Mouse (Mus musculus) CH12F3 (cell line): ENCODE results near the gene Tle6.
"Not testable (repeated sequence)": the region's sequence is repeated elsewhere in the genome, so short reads cannot be mapped to it uniquely, and the experiment has no call there.

Experiments
- in situ Hi-C: fragments of 300-500 bp; cut with MboI; formaldehyde crosslinking; loops from 2 replicates; pipeline ENCODE4 v1.14.3; 2020; ENCODE audit warnings: low sequenced_read_pairs

Tle6 gene

DNA sequence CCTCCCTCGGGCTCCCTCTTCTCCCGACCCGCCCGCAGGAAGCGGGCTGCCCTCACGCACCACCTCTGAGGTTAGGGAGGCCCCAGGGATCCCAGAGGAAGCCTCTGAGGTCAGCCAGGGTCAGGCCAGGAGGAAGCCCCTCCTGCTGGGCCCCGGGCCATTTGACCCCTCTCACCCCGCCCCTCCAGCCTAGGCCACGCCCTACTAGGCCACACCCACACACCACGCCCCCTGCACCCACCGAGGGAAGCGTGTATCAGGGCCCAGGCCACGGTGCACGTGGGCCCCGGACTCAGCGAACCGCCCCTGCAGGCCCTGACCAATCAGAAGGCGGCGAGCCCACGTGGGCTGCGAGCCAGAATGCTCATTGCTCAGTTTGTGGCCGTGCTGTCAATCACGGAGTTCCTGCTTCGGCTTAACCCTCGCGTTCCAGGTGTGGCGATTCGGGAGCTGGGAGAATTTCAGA, at the start of gene Tle6:
TSS of gene Tle6 (minus strand) at position 336 of the 466 bp plus-strand sequence.
- in situ Hi-C loops: no loop called here

DNA sequence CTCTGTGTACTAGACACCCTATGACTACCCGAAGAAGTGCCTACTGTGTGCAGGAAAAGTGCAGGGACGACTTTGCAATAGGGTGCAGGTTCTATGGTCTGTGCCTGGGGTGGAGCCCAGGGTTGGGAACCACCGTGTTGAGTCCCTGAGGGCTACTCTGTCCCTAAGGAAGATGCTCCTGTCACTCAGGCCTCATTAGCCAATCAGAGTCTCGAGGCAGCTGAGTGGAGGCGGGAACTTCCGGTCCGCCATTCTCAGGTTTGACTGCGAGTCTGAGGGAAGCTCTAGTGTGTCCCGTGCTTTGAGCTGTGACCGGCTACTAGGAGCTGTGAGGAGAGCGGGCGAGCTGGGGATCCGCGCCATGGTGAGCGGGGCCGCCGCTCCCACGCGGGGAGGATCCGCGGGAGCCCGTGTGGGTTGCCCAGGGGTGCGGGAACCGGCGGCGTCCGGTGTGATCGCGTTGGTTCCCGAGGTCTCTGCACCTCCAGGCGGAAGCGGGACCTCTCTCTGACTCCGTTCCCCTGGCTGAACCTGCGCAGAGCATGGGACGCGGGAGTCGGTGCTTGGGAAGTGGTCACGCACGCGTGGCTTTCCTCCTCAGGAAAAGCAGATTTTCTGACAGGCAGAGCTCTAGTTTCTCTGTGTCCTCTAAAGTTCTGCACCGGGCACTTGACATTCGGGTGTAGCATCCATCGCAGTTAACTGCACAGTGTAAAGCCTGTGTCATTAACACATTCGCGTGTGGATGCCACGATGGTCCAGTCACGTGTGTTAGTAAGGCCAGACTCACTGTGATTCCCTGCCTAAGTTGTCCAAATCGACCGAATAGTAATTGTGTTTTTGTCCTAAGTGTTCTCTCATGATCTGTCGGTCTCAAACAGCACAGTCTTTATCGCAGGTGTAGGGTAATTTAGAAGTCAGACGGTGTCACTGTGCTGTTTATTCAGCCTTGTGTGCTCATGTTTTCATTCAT, 48.2 kb upstream of the Tle6 start, which contains the start of gene Gm10778:
TSS of gene Gm10778 (plus strand) at position 257 of the 973 bp plus-strand sequence.
- in situ Hi-C loops: not testable (repeated sequence)

DNA sequence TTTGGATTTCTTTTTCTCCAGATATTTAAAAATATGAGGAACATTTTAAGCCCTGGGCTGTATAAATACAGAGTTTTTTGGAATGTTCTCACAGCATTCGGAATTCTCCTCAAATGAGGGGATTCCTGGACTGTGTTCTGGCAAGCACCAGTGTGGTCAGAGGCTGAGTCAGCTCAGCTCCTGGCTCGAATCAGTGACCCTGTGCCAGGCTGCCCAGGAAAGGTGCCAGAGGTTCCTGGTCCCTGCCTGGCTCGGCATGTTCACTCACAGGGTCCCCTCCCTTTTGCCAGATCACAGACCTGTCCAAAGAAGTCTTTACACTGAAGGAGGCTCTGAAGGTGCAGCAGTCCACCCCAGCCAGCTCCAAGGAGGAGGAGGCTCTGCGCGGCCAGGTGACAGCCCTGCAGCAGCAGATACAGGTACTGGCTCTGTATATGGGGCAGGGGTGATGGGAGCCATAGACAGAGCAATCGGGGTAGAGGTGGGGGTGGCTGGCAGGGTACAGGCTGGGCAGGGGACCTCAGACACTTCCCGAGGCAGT, 45.2 kb upstream of the Tle6 start:
- in situ Hi-C loops: no loop called here

DNA sequence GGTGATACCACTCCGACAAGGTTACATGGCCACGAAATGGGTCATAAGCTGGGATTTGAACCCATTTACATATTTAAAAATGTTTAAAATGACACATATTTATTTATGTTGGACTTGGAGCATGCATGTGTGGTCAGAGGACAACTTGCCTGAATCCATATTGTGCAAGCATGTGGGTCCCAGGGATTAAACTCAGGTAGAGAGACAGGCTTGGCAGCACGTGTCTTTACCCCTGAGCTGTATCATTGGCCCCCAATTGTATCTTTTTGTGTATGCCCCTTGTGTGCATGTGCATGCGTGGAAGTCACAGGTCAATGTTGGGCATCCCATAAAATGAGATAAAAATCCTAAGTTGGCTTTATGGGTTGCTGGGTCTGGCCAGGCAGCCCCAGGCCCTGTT, 44.5 kb upstream of the Tle6 start:
- in situ Hi-C loops: no loop called here

DNA sequence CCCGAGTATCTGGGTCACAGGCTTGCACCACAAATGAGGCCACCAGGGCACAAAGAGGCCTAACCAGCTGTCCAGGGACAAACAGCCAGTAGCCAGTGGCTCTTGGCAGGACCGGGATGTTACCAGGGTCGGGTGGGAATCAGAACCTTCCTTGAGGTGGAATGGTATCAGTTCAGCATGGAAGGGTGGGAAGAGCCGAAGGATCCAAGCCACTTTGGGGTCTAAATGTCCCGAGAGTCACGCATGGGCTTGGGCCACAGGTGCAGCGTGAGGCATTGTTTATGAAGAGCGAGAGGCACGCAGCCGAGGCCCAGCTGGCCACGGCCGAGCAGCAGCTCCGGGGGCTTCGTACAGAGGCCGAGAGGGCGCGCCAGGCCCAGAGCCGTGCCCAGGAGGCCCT, 43.8 kb upstream of the Tle6 start:
- in situ Hi-C loops: no loop called here

DNA sequence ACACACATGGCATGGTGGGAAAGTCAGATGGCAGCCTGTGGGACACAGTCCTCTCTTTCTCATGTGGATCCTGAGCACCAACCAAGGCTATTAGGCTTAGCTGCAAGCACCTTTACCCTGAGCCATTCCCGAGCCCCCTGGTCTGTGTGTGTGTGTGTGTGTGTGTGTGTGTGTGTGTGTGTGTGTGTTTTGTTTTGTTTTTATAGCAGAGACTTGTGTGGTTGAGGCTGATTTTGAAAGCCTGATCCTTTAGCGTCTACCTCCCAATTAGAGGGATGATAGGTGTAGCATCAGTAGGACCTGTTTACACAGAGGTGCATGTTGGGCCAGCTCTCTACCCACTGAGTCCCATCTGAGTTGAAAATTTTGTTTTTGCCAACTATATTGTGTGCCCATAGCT, 43.3 kb upstream of the Tle6 start:
- in situ Hi-C loops: no loop called here

DNA sequence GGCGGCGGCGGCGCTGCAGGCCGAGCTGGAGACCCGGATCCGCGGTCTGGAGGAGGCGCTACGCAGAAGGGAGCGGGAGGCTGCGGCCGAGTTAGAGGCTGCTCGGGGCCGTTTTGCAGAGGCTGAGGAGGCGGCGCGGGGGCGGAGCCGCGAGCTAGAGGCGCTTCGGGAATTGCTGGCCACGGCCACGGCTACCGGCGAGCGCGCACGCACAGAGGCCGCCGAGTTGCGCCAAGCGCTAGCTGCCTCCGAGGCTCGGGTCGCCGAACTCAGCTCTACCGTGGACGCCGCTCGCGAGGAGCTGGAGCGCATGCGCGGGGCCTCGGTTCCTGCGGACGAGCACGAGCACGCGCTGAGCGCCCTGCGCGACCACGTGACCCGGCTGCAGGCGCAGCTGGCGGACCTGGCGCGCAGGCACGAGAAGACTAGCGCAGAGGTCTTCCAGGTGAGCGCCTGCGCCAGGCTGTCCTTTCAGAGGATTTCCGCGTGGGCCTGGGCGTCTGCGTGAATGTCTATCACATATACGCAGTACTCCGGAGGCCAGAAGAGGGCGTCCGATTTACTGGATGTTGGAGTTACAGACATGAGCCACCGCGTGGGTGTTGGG, 42.7 kb upstream of the Tle6 start:
- in situ Hi-C loops: no loop called here

DNA sequence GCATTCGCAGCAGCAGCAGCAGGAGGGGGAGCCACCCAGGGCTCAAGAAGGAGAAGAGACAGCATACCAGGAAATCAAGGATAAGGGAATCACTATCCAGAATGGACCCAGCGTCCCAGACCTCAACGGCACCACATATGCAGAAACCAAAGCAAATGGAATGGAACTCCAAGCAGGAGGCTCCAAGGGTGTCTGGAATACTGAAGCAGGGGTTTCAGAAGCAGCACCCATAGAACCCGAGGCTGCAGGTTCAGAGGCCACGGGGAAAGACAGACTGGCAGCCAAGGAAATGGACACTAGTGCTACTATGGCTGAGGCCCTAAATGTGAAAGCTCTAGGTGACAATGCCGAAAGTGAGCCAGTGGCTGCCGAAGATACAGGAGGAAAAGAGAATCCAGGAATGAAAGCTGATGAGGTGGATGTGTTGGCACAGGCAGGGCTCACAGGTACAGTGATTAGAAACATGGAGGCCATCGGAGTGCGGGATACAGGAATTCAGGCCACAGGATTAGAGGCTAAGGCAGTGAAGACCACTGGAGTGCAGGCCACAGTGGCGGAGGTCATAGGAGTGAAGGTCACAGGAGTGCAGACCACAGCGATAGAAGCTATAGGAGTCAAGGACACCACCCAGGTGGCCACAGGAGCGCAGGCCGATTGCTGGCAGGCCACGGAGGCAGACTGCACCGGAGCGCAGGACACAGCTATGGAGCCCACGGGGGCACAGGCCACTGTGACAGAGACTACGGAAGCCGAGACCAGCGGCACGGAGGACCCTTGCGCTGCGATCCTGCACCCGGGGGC, 42.0 kb upstream of the Tle6 start:
- in situ Hi-C loops: no loop called here

DNA sequence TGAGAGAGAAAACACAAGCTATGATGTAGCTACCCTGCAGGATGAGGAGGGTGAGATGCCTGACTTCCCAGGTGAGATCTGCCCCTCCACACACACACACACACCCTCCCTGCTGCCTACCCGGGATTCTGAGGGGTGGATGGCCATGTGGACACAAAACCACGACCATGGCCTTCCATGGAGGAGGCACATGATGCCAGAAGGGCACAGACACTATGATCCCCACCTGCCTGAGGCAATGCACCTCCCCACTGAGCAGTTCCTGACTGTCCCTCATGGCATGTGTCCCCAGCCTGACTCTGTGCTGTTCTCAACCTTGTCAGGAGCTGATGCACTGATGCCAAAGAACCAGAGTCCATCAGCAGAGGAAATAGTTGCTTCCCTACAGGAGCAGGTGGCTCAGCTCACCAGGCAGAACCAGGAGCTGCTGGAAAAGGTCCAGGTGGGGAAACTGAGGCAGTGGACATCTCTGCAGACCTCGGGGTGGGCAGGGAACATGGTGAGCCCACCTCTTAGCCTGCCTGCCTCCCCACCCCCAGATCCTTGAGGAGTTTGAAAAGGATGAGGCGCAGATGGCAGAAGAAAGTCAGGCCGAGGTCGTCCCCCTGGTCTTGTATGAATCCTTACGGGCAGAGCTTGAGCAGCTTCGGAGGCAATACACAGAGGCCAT, 41.2 kb upstream of the Tle6 start:
- in situ Hi-C loops: no loop called here

DNA sequence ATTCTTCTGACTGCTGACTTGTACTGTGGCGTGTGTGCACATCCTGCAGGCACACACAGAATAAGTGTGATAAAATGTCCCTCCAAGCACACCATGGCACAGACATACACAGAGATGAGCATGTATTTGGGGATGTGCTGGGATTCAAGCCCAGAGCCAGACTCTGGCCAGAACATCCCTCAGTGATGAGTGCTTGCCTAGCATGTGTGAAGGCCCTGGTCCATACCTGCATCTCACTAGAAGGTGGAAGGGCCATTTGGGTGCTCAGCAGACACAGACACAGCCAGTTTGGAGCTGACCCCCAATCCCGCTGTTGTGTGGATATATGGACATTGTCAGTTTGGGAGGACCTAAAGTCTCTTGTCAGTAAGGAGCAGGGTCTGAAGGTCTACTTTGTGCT, 40.7 kb upstream of the Tle6 start:
- in situ Hi-C loops: no loop called here

DNA sequence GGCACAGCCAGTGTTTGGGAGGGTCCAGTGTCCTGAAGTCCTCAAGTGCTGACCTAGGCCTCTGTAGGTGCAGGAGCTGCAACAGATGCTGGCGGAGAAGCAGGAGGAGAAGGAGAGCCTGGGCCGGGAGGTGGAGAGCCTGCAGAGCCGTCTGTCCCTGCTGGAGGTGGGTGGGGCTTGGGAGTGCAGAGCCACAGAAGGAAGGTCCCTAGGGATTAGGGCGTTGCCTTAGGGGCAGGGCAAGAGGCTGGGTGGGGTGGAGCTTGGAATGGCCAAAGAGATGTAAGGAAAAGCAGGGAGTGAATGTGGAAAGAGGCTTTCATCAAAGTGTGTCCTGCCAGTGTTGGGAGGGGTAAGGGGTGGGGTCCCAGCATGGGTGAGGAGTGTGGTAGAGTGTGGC, 40.0 kb upstream of the Tle6 start:
- in situ Hi-C loops: not testable (repeated sequence)

DNA sequence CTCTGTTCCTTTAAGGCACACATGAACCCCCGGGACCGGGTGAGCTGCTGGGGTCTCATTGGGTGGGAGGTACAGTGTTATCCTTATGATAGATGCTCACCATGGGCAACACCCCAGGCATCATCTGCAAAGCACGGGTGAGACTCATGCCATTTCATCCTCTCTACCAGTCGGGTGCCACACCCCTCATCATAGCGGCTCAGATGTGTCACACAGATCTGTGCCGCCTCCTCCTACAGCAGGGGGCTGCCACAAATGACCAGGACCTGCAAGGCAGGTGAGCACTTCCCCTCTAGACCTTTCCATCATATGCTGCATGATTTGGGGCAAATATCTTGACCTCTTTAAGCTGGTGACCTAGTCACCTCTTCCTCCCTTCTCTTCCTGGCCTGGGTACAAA, 37.2 kb upstream of the Tle6 start:
- in situ Hi-C loops: no loop called here

DNA sequence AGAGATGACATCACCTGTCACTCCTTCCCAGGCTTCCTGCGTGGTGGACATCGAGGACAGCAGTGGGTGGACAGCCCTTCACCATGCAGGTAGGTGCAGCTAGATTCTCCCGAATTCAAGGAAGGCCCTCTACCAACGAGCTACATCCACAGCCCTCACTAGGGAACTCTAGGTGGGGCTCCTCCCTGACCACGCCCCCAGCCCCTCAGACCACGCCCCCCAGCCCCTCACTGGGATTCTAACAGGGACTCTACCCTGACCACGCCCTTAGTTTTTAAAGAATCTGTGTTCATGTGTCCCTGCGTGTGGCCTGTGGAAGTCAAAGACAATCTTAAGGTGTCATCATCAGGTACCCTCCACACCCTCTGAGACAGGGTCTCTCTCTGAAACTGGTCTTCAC, 35.5 kb upstream of the Tle6 start:
- in situ Hi-C loops: no loop called here

DNA sequence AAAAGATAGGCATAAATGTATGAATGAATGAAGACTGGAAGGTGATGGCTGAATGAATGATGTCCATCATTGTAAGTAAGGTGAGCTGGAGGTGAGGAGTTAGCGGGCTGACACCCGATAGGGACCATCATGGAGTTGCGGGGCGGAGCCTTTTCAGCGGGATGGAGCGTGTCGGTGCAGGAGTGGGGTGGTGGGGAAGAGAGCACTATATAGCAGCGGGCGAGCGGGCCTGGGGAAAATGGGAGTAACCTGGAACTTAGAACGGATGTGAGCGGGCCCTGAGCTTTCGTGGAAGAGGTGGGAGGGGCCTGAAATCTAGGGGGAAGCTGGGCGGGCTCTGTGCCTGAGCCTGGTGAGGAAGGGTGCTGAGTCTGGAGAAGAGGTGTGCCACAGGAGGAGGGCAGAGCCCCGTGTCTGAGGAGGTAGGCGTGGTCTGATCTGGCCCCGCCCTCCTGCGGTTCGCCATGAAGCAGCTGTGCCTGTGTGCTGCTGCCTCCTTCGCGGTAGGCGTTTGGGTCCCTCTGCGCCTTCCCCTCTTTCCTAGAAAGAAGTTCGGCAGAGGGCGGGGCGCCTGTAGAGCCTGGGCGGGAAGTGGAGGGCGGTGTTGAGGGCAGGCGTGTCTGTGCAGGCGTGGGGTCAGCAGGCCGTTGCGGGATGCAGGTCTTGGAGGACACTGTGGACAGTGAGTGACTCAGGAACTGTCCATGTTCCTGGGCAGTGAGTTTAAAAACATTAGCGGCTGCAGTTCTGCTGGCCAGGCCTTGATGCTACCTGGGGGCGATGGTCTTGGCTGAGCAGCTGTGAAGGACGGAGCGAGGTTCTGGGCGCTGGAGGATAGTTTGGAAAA, 32.6 kb upstream of the Tle6 start:
- in situ Hi-C loops: no loop called here

DNA sequence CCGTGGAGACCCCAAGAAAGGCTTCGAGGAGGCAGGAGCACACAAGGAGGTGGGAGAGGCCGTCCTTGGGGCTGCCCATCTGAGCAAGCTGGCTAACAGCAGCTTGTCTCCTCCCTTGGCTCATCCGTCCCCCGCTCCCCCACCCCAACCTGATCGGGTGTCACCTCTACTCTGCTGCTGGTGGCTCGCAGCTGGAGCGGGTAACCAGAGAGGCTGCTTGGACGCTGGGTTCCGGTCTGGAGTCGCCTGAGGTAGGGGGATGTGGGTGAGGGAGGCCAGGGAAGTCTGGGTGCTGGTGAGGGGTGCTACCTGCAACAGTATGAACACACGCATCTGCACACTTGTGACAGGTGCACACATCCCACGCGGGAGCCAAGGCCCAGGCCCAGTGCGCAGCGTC, 27.5 kb upstream of the Tle6 start, which contains the start of gene Ankrd24:
TSS of gene Ankrd24 (plus strand) at position 151 of the 400 bp plus-strand sequence.
- in situ Hi-C loops: no loop called here

DNA sequence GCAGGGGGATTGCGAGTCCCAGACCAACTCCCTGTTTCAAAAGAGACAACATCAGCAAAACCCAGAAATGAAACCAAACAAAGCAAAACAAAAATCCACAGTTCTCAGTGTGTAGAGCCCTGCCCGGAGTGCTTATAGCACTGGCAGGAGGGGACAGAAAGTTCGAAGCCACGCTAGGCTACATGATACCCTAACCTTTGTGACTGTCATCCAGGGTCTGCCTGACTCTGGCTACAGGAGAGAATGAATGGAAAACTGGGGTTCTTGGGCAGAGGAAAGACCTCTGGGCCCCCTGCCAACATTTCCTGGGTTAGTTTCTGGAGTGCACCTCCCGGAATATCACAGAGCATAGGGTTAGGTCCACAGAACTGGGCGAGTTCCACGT, 27.0 kb upstream of the Tle6 start:
- in situ Hi-C loops: no loop called here

DNA sequence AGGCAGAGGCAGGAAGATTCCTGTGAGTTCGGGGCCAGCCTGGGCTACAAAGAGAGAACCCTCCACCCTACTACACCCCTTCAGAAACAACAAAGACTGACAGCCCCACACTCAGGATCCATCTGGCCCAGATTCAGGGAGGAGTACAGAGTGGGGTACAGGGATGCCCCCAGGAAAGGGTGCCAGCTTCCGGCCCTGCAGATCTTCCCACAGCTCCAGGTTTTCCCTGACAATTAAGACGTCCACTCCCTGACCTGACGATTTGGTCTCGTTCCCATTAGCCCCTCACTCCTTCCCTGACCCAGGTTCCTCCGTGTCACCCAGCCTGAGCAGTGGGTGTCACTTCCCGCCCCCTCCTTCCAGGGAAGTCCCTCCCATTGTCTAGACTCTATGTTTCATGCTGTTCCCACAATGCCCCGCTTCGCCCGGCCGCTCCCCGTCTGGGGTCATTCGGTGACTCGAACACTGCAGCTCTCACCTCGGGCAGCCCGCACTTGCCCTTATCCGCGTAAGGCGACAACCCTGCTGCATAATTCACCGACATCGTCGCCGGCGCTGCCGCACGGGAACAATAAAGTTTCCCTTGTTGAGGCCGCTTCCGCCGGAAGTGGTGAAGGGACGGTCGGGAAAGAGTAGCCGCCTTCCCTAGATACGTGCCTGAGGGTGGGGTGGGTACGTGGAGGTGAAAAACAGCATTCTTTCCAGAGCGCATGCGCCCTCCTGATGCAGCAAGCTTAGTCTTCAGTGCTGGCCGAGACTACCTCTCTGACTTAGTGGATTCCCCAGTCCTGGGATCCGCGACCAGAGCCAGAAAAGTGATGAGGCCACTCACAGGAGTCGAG, 26.3 kb upstream of the Tle6 start, which contains the start of gene Sirt6:
TSS of gene Sirt6 (minus strand) at position 804 of the 842 bp plus-strand sequence.
- in situ Hi-C loops: no loop called here
